Mouse (Mus musculus): ENCODE data around the gene Esd. TPM values are rescaled to one million over a fixed set of nuclear protein-coding genes. Genes with fewer than 3 reads are reported as not detected.

Esd gene
- polyA plus RNA-seq, 1 experiment, result 853 TPM

GRCm38 (mm10) chr14:74733397-74733796, 1.3 kb downstream of the Esd start:
- Histone ChIP-seq H3K27me3 (ENCODE audit: control insufficient read depth, insufficient read depth, insufficient read length) (no peaks in the 10 kb centered on the region), H3K79me3 (ENCODE audit: low read depth) (peaks cover 44% of the 10 kb centered on the region), H3K79me2 (ENCODE audit: control insufficient read depth, insufficient read depth) (peaks cover 63% of the 10 kb centered on the region), H3K4me3 (ENCODE audit: insufficient read depth, poor library complexity, severe bottlenecking) (peak overlapping the region; percentile 88), H3K36me3 (ENCODE audit: control insufficient read depth, insufficient read depth) (peaks cover 45% of the 10 kb centered on the region), H3ac (ENCODE audit: control insufficient read depth, insufficient read length, low read depth) (no peak overlapping the region)
- TF ChIP-seq MAX (IDR thresholded peaks at IDR 0.05), result no peak
- TF ChIP-seq FOSL1 (IDR thresholded peaks at IDR 0.05; ENCODE audit: insufficient read depth, low read length, poor library complexity, severe bottlenecking), result peak; percentile 52

DNA sequence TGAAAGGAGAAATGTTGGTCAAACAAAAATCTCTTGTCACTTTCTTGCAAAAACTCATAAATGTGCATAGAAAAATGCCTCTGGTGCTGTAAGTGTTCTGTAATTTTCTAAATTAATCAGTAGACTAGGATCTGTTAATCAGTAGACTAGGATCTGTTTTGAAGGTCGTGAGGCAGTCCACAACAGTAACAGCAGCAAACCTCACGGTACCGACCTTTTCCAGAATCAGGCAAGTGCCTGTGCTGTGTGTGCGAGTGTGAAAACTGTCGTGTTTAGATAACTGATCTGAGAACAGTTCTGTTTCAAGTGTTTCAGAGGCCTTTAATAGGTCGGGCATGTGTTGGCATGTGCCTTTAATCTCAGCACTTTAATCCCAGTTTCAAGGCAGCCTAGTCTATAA, 3.4 kb downstream of the Esd start:
- H3K36me3 ChIP-seq (ENCODE audit: control insufficient read depth, insufficient read depth), result peaks cover 66% of the 10 kb centered on the region
- no peaks in the 10 kb centered on the region for H3K27me3 ChIP-seq (ENCODE audit: control insufficient read depth, insufficient read depth, insufficient read length)
- H3K4me3 ChIP-seq (ENCODE audit: insufficient read depth, poor library complexity, severe bottlenecking), result no peak overlapping the region
- peaks cover 50% of the 10 kb centered on the region for H3K79me3 ChIP-seq (ENCODE audit: low read depth)
- no peak for TF ChIP-seq USF1 (IDR thresholded peaks at IDR 0.05; ENCODE audit: low read depth)
- H3ac ChIP-seq (ENCODE audit: control insufficient read depth, insufficient read length, low read depth), result no peak overlapping the region
- peaks cover 75% of the 10 kb centered on the region for H3K79me2 ChIP-seq (ENCODE audit: control insufficient read depth, insufficient read depth)

GRCm38 (mm10) chr14:74736850-74737249, 4.8 kb downstream of the Esd start:
- peaks cover 78% of the 10 kb centered on the region for H3K36me3 ChIP-seq (ENCODE audit: control insufficient read depth, insufficient read depth)
- peaks cover 80% of the 10 kb centered on the region for H3K79me2 ChIP-seq (ENCODE audit: control insufficient read depth, insufficient read depth)
- peaks cover 52% of the 10 kb centered on the region for H3K79me3 ChIP-seq (ENCODE audit: low read depth)
- no peak overlapping the region for H3ac ChIP-seq (ENCODE audit: control insufficient read depth, insufficient read length, low read depth)
- TF ChIP-seq CTCF (IDR thresholded peaks at IDR 0.05; ENCODE audit: control insufficient read depth, insufficient read depth, insufficient read length) (no peak), USF1 (IDR thresholded peaks at IDR 0.05; ENCODE audit: low read depth) (peak; percentile 45), MYOG (IDR thresholded peaks at IDR 0.05; ENCODE audit: control insufficient read depth, extremely low read depth, insufficient read length) (no peak), CEBPB (IDR thresholded peaks at IDR 0.05; ENCODE audit: low read depth) (peak; percentile 90)
- no peaks in the 10 kb centered on the region for H3K27me3 ChIP-seq (ENCODE audit: control insufficient read depth, insufficient read depth, insufficient read length)
- H3K4me3 ChIP-seq (ENCODE audit: insufficient read depth, poor library complexity, severe bottlenecking), result no peak overlapping the region

- Histone ChIP-seq H3K36me3 (ENCODE audit: control insufficient read depth, insufficient read depth) (no peaks in the 10 kb centered on the region), H3K79me2 (ENCODE audit: control insufficient read depth, insufficient read depth) (no peaks in the 10 kb centered on the region), H3K79me3 (ENCODE audit: low read depth) (no peaks in the 10 kb centered on the region), H3K4me3 (ENCODE audit: insufficient read depth, poor library complexity, severe bottlenecking) (no peak overlapping the region), H3ac (ENCODE audit: control insufficient read depth, insufficient read length, low read depth) (no peak overlapping the region), H3K27me3 (ENCODE audit: control insufficient read depth, insufficient read depth, insufficient read length) (no peaks in the 10 kb centered on the region)
- TF ChIP-seq CTCF (IDR thresholded peaks at IDR 0.05; ENCODE audit: control insufficient read depth, insufficient read depth, insufficient read length) (peak; percentile 89), FOSL1 (IDR thresholded peaks at IDR 0.05; ENCODE audit: insufficient read depth, low read length, poor library complexity, severe bottlenecking) (no peak), MYOD1 (IDR thresholded peaks at IDR 0.05; ENCODE audit: control insufficient read depth, insufficient read length, low read depth) (no peak), MYOG (IDR thresholded peaks at IDR 0.05; ENCODE audit: control insufficient read depth, extremely low read depth, insufficient read length) (no peak), CEBPB (IDR thresholded peaks at IDR 0.05; ENCODE audit: low read depth) (no peak)
These were observed 32.3 kb downstream of the Esd start for GRCm38 (mm10) chr14:74764191-74764918.

DNA sequence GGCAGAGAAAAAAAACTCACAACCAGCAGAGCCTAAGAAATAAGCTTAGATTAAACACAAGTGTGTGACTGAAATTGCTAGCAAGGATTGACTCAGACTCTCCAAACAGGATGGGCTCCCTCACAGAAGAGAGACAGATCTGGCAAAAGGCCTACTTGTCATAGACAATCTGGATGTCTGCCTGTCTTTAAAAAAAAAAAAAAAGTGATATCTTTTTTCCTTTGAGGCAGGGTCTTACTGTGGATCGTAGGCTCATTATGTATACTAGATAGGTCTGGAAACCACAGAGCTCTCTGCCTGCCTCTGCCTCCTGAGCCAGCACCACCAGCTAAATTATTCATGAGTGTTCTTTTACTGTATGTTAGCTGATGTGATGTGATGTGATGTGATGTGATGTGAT, 35.8 kb downstream of the Esd start:
- Histone ChIP-seq H3K36me3 (ENCODE audit: control insufficient read depth, insufficient read depth) (no peaks in the 10 kb centered on the region), H3ac (ENCODE audit: control insufficient read depth, insufficient read length, low read depth) (no peak overlapping the region), H3K79me3 (ENCODE audit: low read depth) (no peaks in the 10 kb centered on the region), H3K4me3 (ENCODE audit: insufficient read depth, poor library complexity, severe bottlenecking) (no peak overlapping the region), H3K79me2 (ENCODE audit: control insufficient read depth, insufficient read depth) (no peaks in the 10 kb centered on the region), H3K27me3 (ENCODE audit: control insufficient read depth, insufficient read depth, insufficient read length) (no peaks in the 10 kb centered on the region)
- no peak for TF ChIP-seq FOSL1 (IDR thresholded peaks at IDR 0.05; ENCODE audit: insufficient read depth, low read length, poor library complexity, severe bottlenecking)
- no peak for TF ChIP-seq CEBPB (IDR thresholded peaks at IDR 0.05; ENCODE audit: low read depth)
- no peak for TF ChIP-seq CTCF (IDR thresholded peaks at IDR 0.05; ENCODE audit: control insufficient read depth, insufficient read depth, insufficient read length)
- TF ChIP-seq USF1 (IDR thresholded peaks at IDR 0.05; ENCODE audit: low read depth), result no peak
- TF ChIP-seq MAX (IDR thresholded peaks at IDR 0.05), result no peak
- no peak for TF ChIP-seq MYOD1 (IDR thresholded peaks at IDR 0.05; ENCODE audit: control insufficient read depth, insufficient read length, low read depth)
- no peak for TF ChIP-seq MYOG (IDR thresholded peaks at IDR 0.05; ENCODE audit: control insufficient read depth, extremely low read depth, insufficient read length)

DNA sequence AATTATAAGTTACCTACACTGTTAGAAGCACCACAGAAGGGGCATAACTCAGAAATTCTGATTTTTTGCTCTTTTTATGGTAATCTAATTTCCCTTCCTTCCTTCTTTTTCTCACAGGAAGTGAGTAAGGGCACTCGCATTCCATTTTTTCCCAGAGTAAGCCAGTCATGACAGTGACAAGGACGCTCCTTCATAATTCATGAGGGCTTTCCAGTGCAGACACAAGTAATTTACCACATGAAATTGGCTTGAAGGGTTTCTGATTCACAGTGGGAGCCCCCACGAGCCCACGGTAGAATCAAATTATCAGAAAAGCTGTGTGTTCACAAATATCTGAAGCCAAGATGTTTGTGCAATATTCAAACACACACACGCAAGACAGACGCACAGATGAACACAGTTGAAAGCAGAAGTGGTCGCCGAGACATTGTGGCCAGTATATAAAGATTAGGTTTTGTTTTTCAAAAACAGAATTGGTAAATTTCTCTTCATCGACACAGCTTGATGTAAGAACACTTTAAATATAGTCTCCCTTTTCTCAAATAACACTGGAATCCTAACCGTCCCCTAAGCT, 42.0 kb downstream of the Esd start:
- no peaks in the 10 kb centered on the region for H3K79me2 ChIP-seq (ENCODE audit: control insufficient read depth, insufficient read depth)
- H3K4me3 ChIP-seq (ENCODE audit: insufficient read depth, poor library complexity, severe bottlenecking), result no peak overlapping the region
- TF ChIP-seq MAX (IDR thresholded peaks at IDR 0.05) (no peak), MYOD1 (IDR thresholded peaks at IDR 0.05; ENCODE audit: control insufficient read depth, insufficient read length, low read depth) (no peak), CTCF (IDR thresholded peaks at IDR 0.05; ENCODE audit: control insufficient read depth, insufficient read depth, insufficient read length) (no peak)
- no peak overlapping the region for H3ac ChIP-seq (ENCODE audit: control insufficient read depth, insufficient read length, low read depth)
- H3K27me3 ChIP-seq (ENCODE audit: control insufficient read depth, insufficient read depth, insufficient read length), result no peaks in the 10 kb centered on the region
- H3K36me3 ChIP-seq (ENCODE audit: control insufficient read depth, insufficient read depth), result no peaks in the 10 kb centered on the region
- no peaks in the 10 kb centered on the region for H3K79me3 ChIP-seq (ENCODE audit: low read depth)
